Mouse (Mus musculus): ENCODE data around the gene Ahctf1. TPM values are rescaled to one million over a fixed set of nuclear protein-coding genes. Genes with fewer than 3 reads are reported as not detected.
A peak's percentile ranks its signal among the peaks of the same experiment; 100 is the strongest.

The Ahctf1 gene
- total and polyA plus RNA-seq, 3 experiments = 56.9 to 489 (median 70.8) TPM

GRCm38 (mm10) chr1:179804140-179804881 is 831 bp upstream of the Ahctf1 start (continued):
- no peak for TF ChIP-seq CTCF (IDR thresholded peaks at IDR 0.05 in 2 of 3, conservative IDR thresholded peaks at IDR 0.05 in 1 of 3; ENCODE audit: control insufficient read depth in 1 of 3, insufficient read depth in 1 of 3, low read depth in 2 of 3, low read length in 3 of 3, poor library complexity in 1 of 3, severe bottlenecking in 1 of 3)
- TF ChIP-seq ZKSCAN1 (IDR thresholded peaks at IDR 0.05; ENCODE audit: low read depth, low read length) = no peak
- TF ChIP-seq SIN3A (IDR thresholded peaks at IDR 0.05; ENCODE audit: low read length) = no peak; the same call in 1 of the 2 replicates
- peak; percentile 96 for TF ChIP-seq CHD1 (IDR thresholded peaks at IDR 0.05; ENCODE audit: low read depth, low read length)
- peak; percentile 9; the same call in 1 of the 2 replicates for TF ChIP-seq ETS1 (IDR thresholded peaks at IDR 0.05; ENCODE audit: low read depth, low read length)
- TF ChIP-seq MEF2A (IDR thresholded peaks at IDR 0.05; ENCODE audit: extremely low read depth, insufficient replicate concordance, low read depth, low read length, poor library complexity, severe bottlenecking) = no peak

- TF ChIP-seq MYB (IDR thresholded peaks at IDR 0.05; ENCODE audit: low read depth, low read length) = no peak
- peak; percentile 25; the same call in 1 of the 2 replicates for TF ChIP-seq ETS1 (IDR thresholded peaks at IDR 0.05; ENCODE audit: low read depth, low read length)
- no peak; the same call in 1 of the 2 replicates for TF ChIP-seq HCFC1 (IDR thresholded peaks at IDR 0.05; ENCODE audit: low read depth, low read length)
- TF ChIP-seq MXI1 (IDR thresholded peaks at IDR 0.05; ENCODE audit: low read depth, low read length) = peak; percentile 90
- TF ChIP-seq TBP (IDR thresholded peaks at IDR 0.05; ENCODE audit: low read depth, low read length) = 0 out of 2 replicates have a peak, but pooled peaks have one; percentile 24
- TF ChIP-seq ZMIZ1 (IDR thresholded peaks at IDR 0.05; ENCODE audit: low read depth, low read length) = no peak
- TF ChIP-seq CHD1 (IDR thresholded peaks at IDR 0.05; ENCODE audit: low read depth, low read length) = peak; percentile 72; the same call in 1 of the 2 replicates
- no peak for TF ChIP-seq POLR2AphosphoS2 (IDR thresholded peaks at IDR 0.05; ENCODE audit: low read length)
- peak; percentile 71 for TF ChIP-seq MYC (IDR thresholded peaks at IDR 0.05; ENCODE audit: low read depth, low read length)
- no peak for TF ChIP-seq SMC3 (IDR thresholded peaks at IDR 0.05; ENCODE audit: low read depth, low read length)
- TF ChIP-seq SIN3A (IDR thresholded peaks at IDR 0.05; ENCODE audit: low read length) = peak; percentile 63
- peak; percentile 69; the same call in 1 of the 2 replicates for TF ChIP-seq UBTF (IDR thresholded peaks at IDR 0.05; ENCODE audit: borderline replicate concordance, insufficient read depth, low read depth, low read length)
- TF ChIP-seq MAX (IDR thresholded peaks at IDR 0.05; ENCODE audit: low read length) = peak; percentile 33; the same call in 1 of the 2 replicates
- no peaks in the 10 kb centered on the region for H3K27me3 ChIP-seq (ENCODE audit: control insufficient read depth in 1 of 2, insufficient read depth in 2 of 2, low read length in 2 of 2)
- peak; percentile 60 for DNase-seq (ENCODE audit: low read depth, low spot score)
- peaks cover 12 to 34% of the 10 kb centered on the region in 2 experiments for H3K4me1 ChIP-seq (ENCODE audit: control insufficient read depth in 1 of 2, insufficient read depth in 2 of 2, low read length in 2 of 2)
- peak within 1 kb of the TSS; percentile 97 for H3K27ac ChIP-seq (ENCODE audit: control insufficient read depth, low read depth, low read length)
- peaks cover 40% of the 10 kb centered on the region for H3K79me2 ChIP-seq (ENCODE audit: control insufficient read depth, insufficient read depth, low read length, poor library complexity)
- H3K4me3 ChIP-seq (ENCODE audit: control insufficient read depth in 1 of 2, insufficient read depth in 1 of 2, low read depth in 2 of 2, low read length in 2 of 2) = peak within 1 kb of the TSS; percentile 93 to 96
- peaks cover 10 to 55% of the 10 kb centered on the region in 2 experiments for H3K36me3 ChIP-seq (ENCODE audit: control insufficient read depth in 1 of 2, insufficient read depth in 2 of 2, low read length in 2 of 2)
- H3K9ac ChIP-seq (ENCODE audit: control insufficient read depth, low read depth, low read length, poor library complexity, severe bottlenecking) = peak within 1 kb of the TSS; percentile 97
- H3K9me3 ChIP-seq (replicated peaks; ENCODE audit: insufficient read depth, low read length) = no peaks in the 10 kb centered on the region
Observed at GRCm38 (mm10) chr1:179802610-179803512, 619 bp downstream of the Ahctf1 start, which contains the start of gene Gm10518. TSS of gene Gm10518 (plus strand) at chr1:179803376.

Measured in MEL (cell line).